Mouse (Mus musculus): ENCODE data around the gene Pogz.
"Not testable (repeated sequence)": the region's sequence is repeated elsewhere in the genome, so short reads cannot be mapped to it uniquely, and the experiment has no call there.

Pogz gene

DNA sequence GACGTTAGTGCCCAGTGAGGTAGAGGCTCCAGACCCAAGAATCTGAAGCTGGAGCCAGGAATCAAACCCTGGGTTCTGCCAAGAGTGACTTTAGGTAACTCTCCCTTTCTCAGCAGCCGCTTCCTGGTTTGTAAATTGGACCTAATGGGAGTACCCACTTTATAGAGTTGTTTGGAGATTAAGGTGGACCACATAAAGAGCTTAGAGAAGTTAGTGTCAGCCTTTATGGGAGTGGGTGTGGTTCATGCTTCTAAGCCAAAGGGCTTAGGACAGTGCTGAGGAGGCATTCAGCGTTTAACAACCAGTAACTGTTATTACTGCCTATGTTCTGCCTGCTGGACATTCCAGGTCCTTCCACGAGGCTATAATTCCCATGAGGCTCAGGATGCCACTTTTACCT lies 81.5 kb downstream of the Pogz start:
- no peak for DNase-seq

DNA sequence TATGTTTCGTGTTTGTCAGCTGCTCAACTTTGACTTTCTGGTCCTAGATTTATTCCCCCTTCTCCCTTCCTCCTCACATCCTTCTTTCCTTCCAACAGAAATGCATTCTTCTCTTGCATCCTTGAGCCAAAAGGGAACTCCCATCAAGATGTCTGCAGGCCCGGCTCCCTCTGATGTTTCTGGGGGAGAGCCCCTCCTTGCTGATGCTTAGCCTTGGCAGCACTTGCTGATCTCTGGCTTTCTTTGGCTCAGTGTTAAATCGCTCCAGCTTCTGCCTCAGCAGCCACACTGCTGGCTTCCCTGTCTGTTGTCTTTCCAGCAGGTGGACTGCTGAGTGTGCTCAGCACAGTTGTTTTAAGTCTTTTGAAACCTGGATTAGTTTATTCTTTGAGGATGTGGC lies 83.7 kb downstream of the Pogz start:
- peak; percentile 16 to 39 for DNase-seq

DNA sequence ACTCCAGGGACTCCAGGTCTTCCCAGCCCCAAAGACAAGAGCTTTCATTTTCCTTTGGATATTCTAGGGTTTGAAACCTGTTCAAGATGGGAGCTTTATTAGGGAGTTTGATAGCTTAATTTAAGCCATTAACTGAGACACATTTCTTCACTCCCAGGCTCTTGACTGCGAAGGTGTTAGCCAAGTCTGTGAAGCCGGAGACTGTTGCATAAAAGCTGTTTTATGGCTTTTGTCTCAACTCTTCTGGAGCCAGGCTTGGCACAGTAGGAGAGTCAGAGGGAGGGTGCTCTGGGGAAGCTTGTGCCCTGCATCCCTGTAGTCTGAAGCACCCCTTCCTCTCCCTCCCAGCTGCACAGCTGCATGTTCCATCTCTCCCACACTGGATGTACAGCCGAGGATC lies 85.0 kb downstream of the Pogz start:
- DNase-seq: no peak

DNA sequence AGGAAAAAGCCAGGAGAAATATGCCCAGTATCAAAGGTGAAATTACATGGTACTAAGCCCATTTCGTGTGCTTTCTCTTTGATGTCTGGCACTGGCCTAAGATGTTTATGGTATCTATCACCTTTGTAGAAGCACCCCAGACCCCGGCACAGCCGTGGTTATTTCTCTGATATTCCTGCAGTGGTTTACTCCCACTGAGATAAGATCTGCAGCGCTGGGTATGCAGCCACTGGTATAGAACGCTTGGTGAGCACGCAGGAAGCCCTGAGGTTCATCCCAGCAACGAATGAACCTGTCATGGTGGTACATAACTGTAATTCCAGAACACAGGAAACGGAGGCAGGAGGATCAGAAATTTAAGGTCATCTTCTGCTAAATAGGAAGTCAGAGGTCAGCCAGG lies 87.3 kb downstream of the Pogz start:
- no peak for DNase-seq

DNA sequence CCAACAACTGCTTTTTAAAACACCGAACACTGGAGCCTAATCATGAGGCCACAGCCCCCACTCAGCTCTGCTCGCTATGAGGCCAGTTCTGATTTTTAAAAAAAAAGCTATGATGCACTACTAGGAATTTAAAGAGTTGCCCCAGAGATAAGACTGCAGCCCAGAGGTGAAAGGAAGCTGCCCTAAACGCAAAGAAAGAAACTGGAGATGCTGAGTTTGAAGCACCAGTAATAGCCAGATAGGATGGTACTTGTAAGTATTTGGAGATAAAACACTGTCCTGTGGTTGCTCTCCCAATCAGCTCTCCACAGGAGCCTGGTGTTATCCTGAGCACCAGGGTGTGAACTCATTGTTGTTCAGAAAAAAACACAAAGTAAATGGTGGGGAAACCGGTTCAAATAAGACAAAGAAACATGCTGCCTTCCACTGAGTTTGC lies 89.0 kb downstream of the Pogz start:
- not testable (repeated sequence) for DNase-seq

DNA sequence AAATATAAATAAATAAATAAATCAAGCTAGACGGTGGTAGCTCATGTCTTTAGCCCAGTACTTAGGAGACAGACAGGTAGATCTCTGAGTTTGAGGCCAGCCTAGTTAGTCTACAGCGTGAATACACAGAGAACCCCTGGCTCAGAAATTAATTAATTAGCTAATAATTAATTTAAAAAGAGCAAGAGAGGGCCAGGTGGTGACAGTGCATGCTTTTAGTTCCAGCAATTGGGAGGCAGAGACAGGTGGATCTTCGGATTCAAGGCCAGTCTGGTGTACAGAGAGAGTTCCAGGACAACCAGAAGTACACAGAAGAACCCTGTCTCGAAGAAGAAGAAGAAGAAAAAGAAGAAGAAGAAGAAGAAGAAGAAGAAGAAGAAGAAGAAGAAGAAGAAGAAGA lies 91.6 kb downstream of the Pogz start:
- not testable (repeated sequence) for DNase-seq

DNA sequence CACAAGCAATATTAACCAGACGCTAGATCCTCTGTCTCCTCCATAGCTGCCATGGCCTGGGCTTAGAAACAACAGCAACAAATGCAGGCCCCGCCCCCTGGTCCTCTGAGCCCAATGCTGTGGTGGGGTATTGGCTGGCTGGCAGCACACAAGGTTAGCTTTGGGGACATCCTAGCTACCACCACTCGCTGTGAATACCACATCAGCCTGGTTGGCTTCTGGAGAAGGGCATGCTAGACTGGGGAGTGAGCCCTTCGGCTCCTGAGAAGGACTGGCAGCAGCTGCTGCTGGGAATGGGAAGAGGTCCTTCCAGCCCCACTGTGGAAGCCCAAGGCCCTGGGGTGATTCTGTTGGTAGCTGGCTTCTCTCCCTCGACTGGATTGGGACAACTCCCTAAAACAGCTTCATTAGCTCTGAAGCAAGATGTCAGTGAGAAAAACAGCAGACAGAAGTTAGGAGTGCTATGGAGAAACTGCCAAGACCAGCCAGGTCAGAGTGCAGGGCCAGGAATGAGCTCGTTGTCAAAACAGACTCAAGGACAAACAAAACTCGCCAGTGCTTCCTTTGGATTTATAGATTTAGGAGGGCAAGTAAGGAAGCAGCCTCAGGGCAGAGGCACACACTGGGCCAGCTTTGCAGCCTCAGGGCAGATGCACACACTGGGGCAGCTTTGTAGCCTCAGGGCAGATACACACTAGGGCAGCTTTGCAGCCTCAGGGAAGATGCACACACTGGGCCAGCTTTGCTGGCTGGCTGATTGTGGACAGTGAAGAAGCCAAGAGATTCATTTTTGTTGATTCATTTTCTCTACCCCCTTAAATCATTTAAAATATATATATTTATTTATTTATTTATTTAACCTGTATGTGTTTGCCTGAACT lies 93.3 kb downstream of the Pogz start:
- not testable (repeated sequence) for DNase-seq

DNA sequence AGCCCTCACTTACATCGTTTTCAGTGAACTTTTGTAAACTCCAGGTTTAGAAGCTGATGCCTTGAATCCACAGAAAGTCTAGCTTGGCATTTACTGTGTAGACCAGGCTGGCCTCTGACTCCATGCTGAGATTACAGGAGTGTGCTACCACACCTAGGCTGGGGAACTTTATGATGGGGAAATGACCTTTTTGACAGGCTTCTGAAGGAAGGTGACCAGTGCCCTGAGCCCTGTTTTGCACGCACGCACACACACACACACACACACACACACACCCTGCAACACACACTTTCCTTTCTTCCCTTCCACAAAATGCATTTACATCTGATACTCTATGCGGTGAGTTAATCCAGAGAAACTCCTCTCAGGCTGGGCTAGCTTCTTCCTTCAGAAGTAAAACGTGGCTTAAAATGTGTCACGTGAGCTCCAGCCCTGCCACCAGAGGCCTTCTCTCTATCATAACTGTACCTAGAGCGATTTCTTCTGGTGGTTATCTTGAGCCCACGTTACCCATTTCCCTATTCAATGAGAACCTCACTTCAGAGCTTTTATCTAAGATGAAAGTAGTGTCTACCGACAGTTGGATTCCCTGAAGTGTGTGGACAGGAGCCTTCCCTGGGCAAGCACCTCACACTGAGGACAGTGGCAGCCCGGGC lies 94.2 kb downstream of the Pogz start:
- not testable (repeated sequence) for DNase-seq
